Mouse (Mus musculus) thymus, postnatal 36 days (tissue): ENCODE measurements around the gene Tnfaip6.

Experiments
- DNase-seq, 2 experiments: peaks; one replicate each; pipeline ENCODE4 v3.0.0; 2022; ENCODE audit warnings: mixed read lengths in 2 of 2

The Tnfaip6 gene

GRCm38 (mm10) chr2:52053502-52053901 lies 15.7 kb downstream of the Tnfaip6 start:
- DNase-seq: no peak

GRCm38 (mm10) chr2:52055616-52056015 lies 17.8 kb downstream of the Tnfaip6 start:
- DNase-seq: no peak

GRCm38 (mm10) chr2:52057099-52057498 lies 19.3 kb downstream of the Tnfaip6 start:
- no peak for DNase-seq

GRCm38 (mm10) chr2:52057681-52058080 lies 19.9 kb downstream of the Tnfaip6 start:
- no peak for DNase-seq

GRCm38 (mm10) chr2:52068641-52069040 lies 30.8 kb downstream of the Tnfaip6 start:
- DNase-seq: no peak

- no peak for DNase-seq
Measured at GRCm38 (mm10) chr2:52070816-52071215, 33.0 kb downstream of the Tnfaip6 start.

GRCm38 (mm10) chr2:52071241-52071991 lies 33.6 kb downstream of the Tnfaip6 start:
- DNase-seq: no peak

- no peak for DNase-seq
Measured at GRCm38 (mm10) chr2:52072065-52072490, 34.3 kb downstream of the Tnfaip6 start.

GRCm38 (mm10) chr2:52072491-52073140 lies 34.8 kb downstream of the Tnfaip6 start, which contains the start of gene Rif1:
TSS of gene Rif1 (plus strand) at chr2:52072832.
- peak; percentile 77 to 81 for DNase-seq

GRCm38 (mm10) chr2:52073141-52073904 lies 35.5 kb downstream of the Tnfaip6 start:
- peak; percentile 43 to 52 for DNase-seq

GRCm38 (mm10) chr2:52078666-52079065 lies 40.9 kb downstream of the Tnfaip6 start:
- DNase-seq: no peak

GRCm38 (mm10) chr2:52084013-52084412 lies 46.2 kb downstream of the Tnfaip6 start:
- no peak for DNase-seq

GRCm38 (mm10) chr2:52084571-52084970 lies 46.8 kb downstream of the Tnfaip6 start:
- no peak for DNase-seq
